Comparison of ENCODE assay signal across 9 mouse cellular contexts in the genomic region with DNA sequence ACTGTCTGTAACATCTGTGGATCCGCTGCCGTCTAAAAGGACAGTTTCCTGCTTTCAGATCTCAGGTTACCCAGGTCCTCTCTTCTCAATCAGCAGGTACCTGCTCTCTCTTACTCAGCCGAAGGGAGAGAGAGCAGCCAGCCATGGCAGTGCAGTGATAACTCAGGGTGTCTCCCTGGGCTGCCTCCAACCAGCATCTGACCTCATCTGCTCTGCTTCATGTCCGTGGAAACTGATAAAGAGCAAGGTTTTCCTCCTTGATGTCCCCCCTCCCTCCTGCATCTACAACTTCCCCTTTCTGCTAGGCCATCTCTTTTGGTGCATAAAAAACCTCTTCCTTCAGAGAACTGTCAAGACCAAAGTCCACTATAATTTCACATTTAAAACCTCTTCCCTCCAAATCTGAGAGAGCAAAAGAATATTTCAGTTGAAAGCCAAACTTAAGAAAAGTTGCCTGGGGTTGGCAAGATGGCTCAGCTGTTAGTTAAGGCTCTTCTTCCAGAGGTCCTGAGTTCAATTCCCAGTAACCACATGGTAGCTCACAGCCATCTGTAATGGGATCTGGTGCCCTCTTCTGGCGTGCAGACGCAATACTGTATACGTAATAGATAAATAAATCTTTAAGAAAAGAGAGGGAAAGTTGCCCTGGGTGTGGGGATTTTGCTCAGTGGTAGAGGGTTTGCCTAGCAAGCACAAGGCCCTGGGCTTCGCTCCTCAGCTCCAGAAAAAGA. TPM values are rescaled to one million over a fixed set of nuclear protein-coding genes. Genes with fewer than 3 reads are reported as not detected.
DNase-seq lines count a peak whose midpoint lies in the region; ATAC-seq lines count a peak whose summit lies in the region.
"Had no signal": no experiment of that assay in that cellular context is flagged by ENCODE, and none has a peak within 500 bp of the region (broad histone marks: within the 10 kb centered on the region; RNA-seq: fewer than 3 reads in every experiment).

No protein-coding gene starts in this region.

- 54% methylated on average over 8 of the region's 8 CpGs for WGBS in hindbrain, embryonic 13.5 days

- H3K27me3 ChIP-seq in hindbrain, embryonic 13.5 days: no peaks in the 10 kb centered on the region
- H3K27me3 ChIP-seq: limb, embryonic 12.5 days had no signal

- no peaks in the 10 kb centered on the region for H3K9me3 ChIP-seq in hindbrain, embryonic 13.5 days
- H3K9me3 ChIP-seq: limb, embryonic 12.5 days had no signal

- H3K4me2 ChIP-seq in hindbrain, embryonic 13.5 days: no peak overlapping the region
- H3K4me2 ChIP-seq: limb, embryonic 12.5 days had no signal

- no peak for ATAC-seq in cerebellum, adult (ENCODE audit: insufficient number of reproducible peaks, low FRiP score, low TSS enrichment)
- peak; percentile 80 for ATAC-seq in megakaryocyte progenitor cell, adult 5-6 weeks (replicated peaks; ENCODE audit: poor library complexity)
- no peak for ATAC-seq in hindbrain, embryonic 13.5 days (ENCODE audit: low FRiP score)

- no peaks in the 10 kb centered on the region for H3K36me3 ChIP-seq in hindbrain, embryonic 13.5 days
- H3K36me3 ChIP-seq: limb, embryonic 12.5 days had no signal

- no peak overlapping the region for H3K27ac ChIP-seq in hindbrain, embryonic 13.5 days
- H3K27ac ChIP-seq: limb, embryonic 12.5 days had no signal

- DNase-seq in cerebellum, adult 9-10 months: peak; percentile 21
- peak; percentile 57 for DNase-seq in 3T3-L1 (ENCODE audit: low read depth, low spot score)
- peak; percentile 63 for DNase-seq in c-Kit-positive CD71-negative TER-119-negative erythroid progenitor cells, embryonic 14.5 days (ENCODE audit: low read depth)
- no peak for DNase-seq in layer of hippocampus, postnatal 10 days (ENCODE audit: low spot score in 2 of 2)
- no peak for DNase-seq in left cerebral cortex, postnatal 10 days (ENCODE audit: extremely low spot score in 1 of 2, low spot score in 2 of 2)

- H3K4me1 ChIP-seq in hindbrain, embryonic 13.5 days (replicated peaks): no peaks in the 10 kb centered on the region
- H3K4me1 ChIP-seq: limb, embryonic 12.5 days had no signal

- intact Hi-C loops in left cerebral cortex, postnatal 10 days (cut with DNase I): no loop called here

- H3K9ac ChIP-seq in hindbrain, embryonic 13.5 days: no peak overlapping the region
- H3K9ac ChIP-seq: limb, embryonic 12.5 days had no signal

- no peak overlapping the region for H3K4me3 ChIP-seq in hindbrain, embryonic 13.5 days
- H3K4me3 ChIP-seq: limb, embryonic 12.5 days had no signal

RNA-seq across cellular contexts. Expression of gene Grb2, which starts 9.4 kb away (rescaled TPM):
- 78.1 and 85.5 TPM in 2 replicates for total RNA-seq in megakaryocyte progenitor cell, adult 5-6 weeks (2015)
- total RNA-seq in megakaryocyte progenitor cell, adult 5-6 weeks (2017): 48.5 and 51.7 TPM in 2 replicates
- 100 to 1,000 TPM; 160 to 186 TPM for total RNA-seq in layer of hippocampus, postnatal 10 days (2021)
- 100 to 1,000 TPM; 183 to 193 TPM for total RNA-seq in left cerebral cortex, postnatal 10 days (2021)
- polyA plus RNA-seq in hindbrain, embryonic 13.5 days (2015; fragmentation: Nextera tagmentation; extraction: Ambion mirVana): 184 and 196 TPM in 2 replicates

RNA-seq across cellular contexts. Expression of gene Tmem94, which starts 47.4 kb away (rescaled TPM):
- total RNA-seq in megakaryocyte progenitor cell, adult 5-6 weeks (2015): 18.3 and 19.0 TPM in 2 replicates
- total RNA-seq in megakaryocyte progenitor cell, adult 5-6 weeks (2017): 22.9 and 24.9 TPM in 2 replicates
- total RNA-seq in layer of hippocampus, postnatal 10 days (2021): 10 to 100 TPM; 33.4 to 38.2 TPM
- 10 to 100 TPM; 37.7 to 40.0 TPM for total RNA-seq in left cerebral cortex, postnatal 10 days (2021)
- polyA plus RNA-seq in hindbrain, embryonic 13.5 days (2015; fragmentation: Nextera tagmentation; extraction: Ambion mirVana): 30.9 TPM in 2 replicates

Comparison
In these comparisons a context has a peak if more than half of its experiments do, and no peak if none do; other contexts are left out.
1. DNase-seq: peak in cerebellum, adult 9-10 months (single experiment), 3T3-L1 (single experiment) and c-Kit-positive CD71-negative TER-119-negative erythroid progenitor cells, embryonic 14.5 days (single experiment); none in layer of hippocampus, postnatal 10 days (0 of 2) and left cerebral cortex, postnatal 10 days (0 of 2).